Comparison of ENCODE assay signal across 9 mouse cellular contexts in genomic region chr3:126998742-126999112, GRCm38 (mm10).
A peak's percentile ranks its signal among the peaks of the same experiment; 100 is the strongest.
DNase-seq lines count a peak whose midpoint lies in the region; ATAC-seq and TF ChIP-seq lines count a peak whose summit lies in the region.
"Had no signal": no experiment of that assay in that cellular context is flagged by ENCODE, and none has a peak within 500 bp of the region (broad histone marks: within the 10 kb centered on the region; RNA-seq: fewer than 3 reads in every experiment).

No protein-coding gene starts in this region.

- no peak for TF ChIP-seq EP300 in lung, postnatal 0 days (IDR thresholded peaks at IDR 0.05)

- H3K4me2 ChIP-seq in lung, postnatal 0 days (replicated peaks; ENCODE audit: low read depth, low read length), result peak overlapping the region; percentile 43
- H3K4me2 ChIP-seq in limb, embryonic 15.5 days, result peak overlapping the region; percentile 45
- H3K4me2 ChIP-seq in stomach, embryonic 16.5 days (ENCODE audit: low read depth, low read length), result peak overlapping the region; percentile 50

- H3K36me3 ChIP-seq in lung, postnatal 0 days (ENCODE audit: insufficient read depth, low read length), result no peaks in the 10 kb centered on the region
- no peaks in the 10 kb centered on the region for H3K36me3 ChIP-seq in limb, embryonic 15.5 days
- no peaks in the 10 kb centered on the region for H3K36me3 ChIP-seq in stomach, embryonic 16.5 days (ENCODE audit: control insufficient read depth, insufficient read depth, low read length)

- H3K9me3 ChIP-seq in lung, postnatal 0 days (ENCODE audit: low read length), result no peaks in the 10 kb centered on the region
- no peaks in the 10 kb centered on the region for H3K9me3 ChIP-seq in limb, embryonic 15.5 days
- no peaks in the 10 kb centered on the region for H3K9me3 ChIP-seq in stomach, embryonic 16.5 days (replicated peaks; ENCODE audit: control insufficient read depth, low read length)

- H3K4me3 ChIP-seq in lung, postnatal 0 days (ENCODE audit: low read depth, low read length), result no peak overlapping the region
- peak overlapping the region; percentile 30 for H3K4me3 ChIP-seq in limb, embryonic 15.5 days
- H3K4me3 ChIP-seq in stomach, embryonic 16.5 days (replicated peaks; ENCODE audit: low read length), result peak overlapping the region; percentile 44; the same call in 1 of the 2 replicates

- WGBS in lung, postnatal 0 days, result 18% methylated on average over 6 of the region's 8 CpGs
- WGBS in limb, embryonic 15.5 days, result 8% methylated on average over 8 of the region's 8 CpGs
- WGBS in stomach, embryonic 16.5 days, result 10% methylated on average over 8 of the region's 8 CpGs

- H3K4me1 ChIP-seq in lung, postnatal 0 days (ENCODE audit: insufficient read depth, low read depth, low read length), result no peaks in the 10 kb centered on the region
- H3K4me1 ChIP-seq in limb, embryonic 15.5 days, result peaks cover 18% of the 10 kb centered on the region
- peaks cover 17% of the 10 kb centered on the region for H3K4me1 ChIP-seq in stomach, embryonic 16.5 days (ENCODE audit: control insufficient read depth, insufficient read depth, low read length)

- no peaks in the 10 kb centered on the region for H3K27me3 ChIP-seq in lung, postnatal 0 days (replicated peaks; ENCODE audit: insufficient read depth, low read length)
- no peaks in the 10 kb centered on the region for H3K27me3 ChIP-seq in limb, embryonic 15.5 days
- H3K27me3 ChIP-seq in stomach, embryonic 16.5 days (ENCODE audit: control insufficient read depth, insufficient read depth, low read length), result no peaks in the 10 kb centered on the region

- ATAC-seq in lung, postnatal 0 days, result no peak
- ATAC-seq in limb, embryonic 15.5 days (ENCODE audit: insufficient number of reproducible peaks, low FRiP score, low TSS enrichment, low read depth), result no peak
- no peak for ATAC-seq in stomach, embryonic 16.5 days (ENCODE audit: insufficient read depth, low FRiP score)
- ATAC-seq: activated CD4-positive, CD25-positive, alpha-beta regulatory T cell, adult 4 months had no signal

- DNase-seq in embryo, embryonic 10 days (ENCODE audit: low spot score), result peak; percentile 28
- no peak for DNase-seq in embryo, embryonic 9.5 days (ENCODE audit: extremely low spot score)
- no peak for DNase-seq in lung, postnatal 0 days (ENCODE audit: low spot score)
- DNase-seq in lung, postnatal 25 days (ENCODE audit: low spot score), result no peak
- no peak for DNase-seq in urinary bladder, adult 18-20 months (ENCODE audit: low spot score in 2 of 2)
- DNase-seq in gastrocnemius, postnatal 4 days (ENCODE audit: low spot score in 2 of 2), result no peak

- H3K27ac ChIP-seq in lung, postnatal 0 days (ENCODE audit: low read length), result no peak overlapping the region
- H3K27ac ChIP-seq in limb, embryonic 15.5 days, result peak overlapping the region; percentile 82
- peak overlapping the region; percentile 94 for H3K27ac ChIP-seq in stomach, embryonic 16.5 days (ENCODE audit: low read length)

- H3K9ac ChIP-seq in lung, postnatal 0 days (replicated peaks; ENCODE audit: low read depth), result no peak overlapping the region
- H3K9ac ChIP-seq in limb, embryonic 15.5 days, result no peak overlapping the region
- peak overlapping the region; percentile 24; the same call in 1 of the 2 replicates for H3K9ac ChIP-seq in stomach, embryonic 16.5 days (ENCODE audit: low read length)

- no peak for TF ChIP-seq CTCF in lung, postnatal 0 days (IDR thresholded peaks at IDR 0.05)
